Mouse (Mus musculus): ENCODE measurements around the gene Ubn1.

Gene Ubn1

DNA sequence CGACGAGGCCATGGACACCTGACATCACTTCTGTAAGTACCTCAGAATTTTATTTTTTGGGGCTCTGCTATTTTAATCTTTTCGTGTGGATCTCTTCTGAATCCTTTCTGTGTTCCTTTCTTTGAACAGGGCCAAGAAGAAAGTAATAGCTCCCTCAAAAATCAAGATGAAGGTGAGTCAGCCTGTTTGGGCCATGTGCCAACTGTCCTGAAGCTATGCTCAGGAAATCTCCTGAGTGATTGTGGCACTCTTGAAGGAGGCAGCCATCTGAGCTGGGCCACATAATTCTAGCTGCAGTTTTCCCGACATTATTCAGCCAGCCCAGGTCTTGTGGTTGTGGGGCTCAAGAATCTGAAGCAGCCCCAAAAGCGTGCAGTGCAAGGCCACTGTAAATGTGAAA, 24.5 kb downstream of the Ubn1 start:
- no peak for DNase-seq

DNA sequence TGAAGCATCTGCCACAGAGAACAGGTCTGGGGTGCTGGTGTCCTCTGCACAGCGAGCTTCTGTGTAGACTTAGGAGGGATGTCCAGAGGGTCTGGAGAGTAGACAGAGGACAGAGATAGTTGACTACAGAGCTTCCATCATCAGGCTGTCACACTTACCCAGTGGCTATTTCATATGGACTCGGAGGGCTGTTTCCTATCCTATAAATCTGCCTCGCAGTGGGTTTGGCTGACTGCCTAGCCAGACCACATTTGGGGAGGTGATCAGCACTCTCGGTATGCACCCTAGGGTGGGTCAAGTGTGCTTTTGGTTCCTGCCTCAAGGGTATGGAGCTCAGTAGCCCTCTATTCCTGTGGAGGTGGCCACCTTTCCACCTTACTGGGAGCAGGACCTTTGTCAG, 35.3 kb downstream of the Ubn1 start:
- DNase-seq, result no peak

DNA sequence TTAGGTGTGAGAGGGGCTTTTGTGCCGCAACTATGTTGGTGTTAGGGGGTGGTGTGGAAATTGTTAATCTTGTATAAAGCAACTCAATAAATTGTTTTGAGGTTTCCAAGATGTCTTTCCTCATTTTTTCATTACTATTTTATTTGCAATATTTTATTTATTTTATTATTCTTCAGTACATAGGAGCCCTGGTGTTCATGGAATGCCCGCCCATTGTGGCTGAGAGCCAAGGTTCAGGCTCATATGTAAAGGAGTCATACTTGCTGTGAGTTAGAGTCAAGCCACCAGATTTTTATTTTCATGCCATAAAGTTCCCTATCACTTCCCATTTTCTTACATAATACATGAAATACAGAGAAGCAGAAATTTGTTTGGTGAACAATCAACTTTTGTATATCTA, 36.3 kb downstream of the Ubn1 start:
- DNase-seq, result no peak

DNA sequence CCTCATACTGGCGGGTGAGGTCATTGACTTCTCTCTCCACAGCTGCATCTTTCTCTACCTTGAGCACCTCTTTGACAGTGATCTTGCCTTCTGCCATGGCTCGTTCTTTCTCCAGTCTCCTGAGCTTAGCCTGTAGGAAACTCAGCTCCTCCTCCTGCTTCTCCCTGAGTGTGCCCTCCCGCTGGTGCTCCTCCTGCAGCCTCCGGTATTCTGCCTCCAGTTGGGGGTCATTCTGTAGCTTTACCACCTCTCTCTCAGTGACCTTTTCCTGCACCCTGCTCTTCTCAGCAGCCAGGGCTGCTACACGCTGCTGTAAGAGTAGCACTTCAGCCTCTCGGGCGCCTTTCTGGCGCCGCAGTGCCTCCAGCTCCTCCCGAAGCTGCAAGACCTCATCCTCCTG, 39.2 kb downstream of the Ubn1 start:
- DNase-seq, result no peak

DNA sequence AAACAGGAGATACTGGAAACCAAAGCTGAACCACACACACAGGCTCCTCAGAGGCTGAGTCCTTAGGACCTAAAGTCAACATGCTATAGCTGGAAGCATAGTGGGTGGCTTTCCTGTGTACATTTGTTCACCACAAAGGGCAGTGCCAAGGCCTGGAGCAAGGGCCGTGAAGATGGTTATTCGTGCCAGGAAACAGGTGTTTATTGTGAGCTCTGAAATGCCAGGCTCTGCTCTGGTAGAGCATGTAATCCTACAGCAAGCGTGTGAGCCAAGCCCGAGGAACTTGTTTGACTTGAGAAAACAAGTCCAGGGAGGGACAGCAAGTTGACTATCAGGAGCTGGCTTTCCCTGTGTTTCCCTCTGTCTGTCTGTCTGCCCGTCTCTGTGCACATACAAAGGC, 43.4 kb downstream of the Ubn1 start:
- no peak for DNase-seq

DNA sequence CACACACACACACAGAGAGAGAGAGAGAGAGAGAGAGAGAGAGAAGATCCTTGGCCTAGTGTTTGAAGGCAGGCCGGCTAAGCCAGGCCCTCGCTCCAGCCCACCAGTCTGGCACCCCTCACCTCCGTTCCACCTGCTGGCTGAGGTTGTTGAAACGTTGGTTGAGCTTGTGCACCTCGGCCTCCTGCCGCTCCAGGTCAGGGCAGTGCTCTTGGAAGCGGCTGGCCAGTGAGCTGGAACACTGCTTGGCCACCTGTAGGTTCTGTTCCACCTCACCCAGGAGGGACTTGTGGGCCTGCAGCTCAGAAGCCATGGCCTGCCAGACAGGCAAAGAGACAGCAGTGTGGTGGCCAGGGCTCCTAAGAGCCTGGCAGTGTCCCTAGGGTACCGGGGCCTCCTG, 46.6 kb downstream of the Ubn1 start:
- no peak for DNase-seq

DNA sequence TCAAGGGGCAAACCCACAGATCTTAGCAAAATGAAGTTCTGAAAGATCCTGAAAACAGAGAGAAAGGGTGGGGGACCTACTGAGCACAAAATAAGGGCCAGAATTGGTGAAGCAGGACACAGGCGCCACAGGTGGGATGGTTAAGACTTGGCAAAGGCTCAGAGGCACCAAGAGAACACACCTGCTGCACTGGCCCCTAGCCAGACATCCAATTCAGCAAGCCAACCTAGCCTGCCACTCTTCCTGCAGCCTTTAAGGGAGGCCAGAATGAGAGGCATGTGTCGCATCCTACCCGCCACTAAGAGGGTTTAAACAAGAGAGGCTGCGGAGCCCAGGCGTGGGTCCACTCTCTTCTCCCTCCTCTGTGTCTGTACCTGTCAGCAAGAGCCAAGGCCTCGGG, 51.1 kb downstream of the Ubn1 start:
- no peak for DNase-seq

DNA sequence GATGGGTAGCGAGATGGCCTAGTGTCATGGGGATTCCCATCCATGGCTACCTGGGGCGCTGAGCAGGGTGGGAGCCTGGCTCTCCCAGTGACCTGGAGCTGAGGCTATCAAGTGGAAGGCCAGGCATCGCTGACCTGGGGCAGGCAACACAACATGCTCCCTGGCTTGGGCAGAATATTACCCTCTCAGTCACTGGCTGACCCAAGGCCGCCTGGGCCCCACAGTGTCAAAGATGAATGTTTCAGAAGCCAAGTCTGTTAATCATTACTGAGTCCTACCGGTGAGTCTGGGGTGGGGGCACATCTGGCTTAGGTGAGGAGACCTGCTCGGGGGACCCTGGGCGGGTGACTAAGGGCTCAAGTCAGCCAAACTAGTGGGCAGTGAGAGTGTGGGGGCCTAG, 60.0 kb downstream of the Ubn1 start:
- DNase-seq, result no peak

DNA sequence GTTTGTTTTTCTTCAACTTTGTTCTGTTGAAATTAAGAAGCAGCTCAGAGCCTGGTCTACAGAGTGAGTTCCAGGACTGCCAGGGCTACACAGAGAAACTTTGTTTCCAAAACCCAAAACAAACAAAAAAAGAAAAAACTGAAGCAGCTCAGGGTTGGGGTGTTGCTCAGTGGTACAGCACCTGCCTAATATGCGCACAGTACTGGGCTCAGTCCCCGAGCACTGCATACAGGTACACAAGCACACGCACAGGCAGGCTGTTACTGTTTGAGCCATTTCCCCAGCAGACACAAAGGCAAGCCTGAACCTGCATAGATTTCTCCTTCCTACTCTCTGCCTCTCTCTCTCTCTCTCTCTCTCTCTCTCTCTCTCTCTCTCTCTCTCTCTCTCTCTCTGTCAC, 61.2 kb downstream of the Ubn1 start:
- DNase-seq, result no peak

DNA sequence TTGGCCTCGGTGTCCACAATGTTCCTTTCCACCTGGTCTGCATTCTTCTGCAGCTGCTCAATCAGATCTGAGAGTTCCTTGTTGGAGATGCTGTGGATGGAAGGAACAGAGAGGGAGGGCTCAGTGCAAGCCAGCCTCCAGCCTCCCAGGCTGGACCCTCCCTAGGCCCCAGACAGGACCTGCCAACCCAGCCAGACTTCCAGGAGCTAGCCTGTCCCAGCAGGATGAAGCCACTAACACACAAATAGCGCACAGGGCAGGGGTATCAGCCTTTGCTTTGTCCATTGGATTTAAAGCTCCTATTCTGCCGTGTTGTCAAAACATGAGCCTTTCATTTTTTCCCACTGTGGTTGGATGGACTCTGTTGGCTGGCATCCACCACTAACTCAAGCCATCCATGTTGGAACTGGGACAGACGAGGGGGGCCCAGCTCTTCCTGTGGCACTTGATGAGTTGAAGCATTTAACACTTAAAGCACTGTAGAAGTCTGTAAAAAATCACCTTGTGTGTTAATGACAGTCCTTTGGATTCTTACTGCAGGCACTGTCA, 63.2 kb downstream of the Ubn1 start:
- no peak for DNase-seq

DNA sequence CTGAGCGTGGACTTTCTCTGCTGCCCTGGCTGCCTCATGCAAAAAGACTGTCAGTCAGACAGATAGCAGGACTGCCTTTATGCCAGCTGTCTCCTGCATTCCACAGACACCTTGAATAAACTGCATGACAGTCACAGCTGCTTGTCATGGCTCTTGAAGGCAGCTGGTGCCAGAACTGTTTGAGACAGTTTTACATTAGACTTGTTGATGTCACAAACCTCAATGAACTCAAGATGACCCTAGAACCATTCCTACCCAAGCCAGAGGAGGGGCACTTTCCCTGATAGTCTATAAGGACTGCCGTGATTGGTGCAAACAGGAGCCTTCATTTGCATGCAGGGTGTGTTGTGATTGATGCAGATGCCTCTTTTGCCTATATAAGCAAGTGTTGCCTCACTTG, 63.7 kb downstream of the Ubn1 start:
- no peak for DNase-seq

DNA sequence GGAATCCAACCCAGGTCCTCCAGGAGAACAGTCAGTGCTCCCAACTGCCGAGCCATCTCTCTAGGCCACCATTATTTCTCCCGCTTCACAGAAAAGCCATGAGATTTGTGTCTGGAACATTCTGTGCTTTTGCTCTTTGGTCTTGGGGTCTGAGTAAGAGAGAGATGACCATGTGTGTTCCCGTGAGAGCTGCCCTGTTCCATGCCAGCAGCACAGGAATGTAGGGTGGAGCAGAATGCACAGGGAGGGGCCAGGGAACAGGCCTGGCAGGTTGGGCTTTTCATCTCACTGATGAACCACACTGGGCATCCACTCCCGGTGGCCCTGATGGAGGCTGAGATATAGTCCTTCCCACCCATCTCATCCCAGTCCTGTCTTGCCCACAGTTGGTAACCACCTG, 69.5 kb downstream of the Ubn1 start:
- DNase-seq, result no peak

DNA sequence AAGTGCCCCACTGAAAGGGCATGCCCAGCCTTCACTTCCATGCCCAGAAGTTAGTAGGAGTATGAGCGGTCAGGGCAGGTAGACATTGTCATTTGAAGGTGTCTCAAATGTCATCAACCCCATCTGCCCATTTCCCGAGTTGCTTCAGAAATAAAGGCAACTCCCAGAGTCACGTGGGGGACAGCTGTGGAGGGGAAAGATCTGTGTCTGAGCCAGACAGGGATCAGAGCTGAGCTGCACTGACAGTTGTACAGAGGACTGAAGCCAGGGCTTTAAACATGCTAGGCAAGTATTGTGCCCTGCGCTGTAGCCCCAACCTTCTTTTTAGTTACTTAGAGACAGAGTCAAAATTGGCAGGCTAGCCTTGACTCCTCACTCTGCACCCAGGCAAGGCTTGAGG, 70.0 kb downstream of the Ubn1 start:
- no peak for DNase-seq

DNA sequence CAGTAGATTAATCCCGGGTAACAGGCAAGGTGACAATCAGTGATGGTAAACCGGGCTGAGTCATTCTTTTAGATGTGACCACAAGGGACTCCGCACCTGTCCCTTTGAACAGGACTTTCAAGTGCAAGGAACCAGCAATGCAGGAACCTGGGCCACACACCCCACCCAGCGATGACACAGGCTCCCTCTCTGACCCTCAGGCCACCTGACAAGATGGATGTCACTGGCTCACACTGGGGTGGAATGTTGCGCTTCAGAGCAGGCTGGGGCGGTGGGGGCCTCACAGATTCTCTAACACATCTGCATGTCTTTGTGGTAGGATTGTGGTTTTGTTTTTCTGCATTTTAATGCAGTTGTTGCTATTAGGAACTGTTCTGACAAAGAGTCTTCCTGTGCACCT, 73.6 kb downstream of the Ubn1 start:
- DNase-seq, result no peak

DNA sequence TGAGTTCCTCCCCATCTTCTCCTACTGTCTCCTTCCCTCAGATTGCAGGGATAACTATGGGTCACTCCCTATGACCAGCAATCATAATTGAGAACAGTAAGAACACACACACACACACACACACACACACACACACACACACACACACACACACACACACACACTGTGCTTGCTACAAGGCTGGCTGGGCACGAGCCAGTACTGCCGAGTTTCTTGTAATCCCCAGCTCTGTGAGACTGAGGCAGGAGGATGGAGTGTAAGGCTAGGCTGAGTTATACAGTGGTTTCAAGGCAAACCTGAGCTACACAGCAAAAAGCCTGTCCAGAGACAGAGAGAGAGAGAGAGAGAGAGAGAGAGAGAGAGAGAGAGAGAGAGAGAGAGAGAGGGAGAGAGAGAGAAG, 80.3 kb downstream of the Ubn1 start:
- DNase-seq, result no peak

DNA sequence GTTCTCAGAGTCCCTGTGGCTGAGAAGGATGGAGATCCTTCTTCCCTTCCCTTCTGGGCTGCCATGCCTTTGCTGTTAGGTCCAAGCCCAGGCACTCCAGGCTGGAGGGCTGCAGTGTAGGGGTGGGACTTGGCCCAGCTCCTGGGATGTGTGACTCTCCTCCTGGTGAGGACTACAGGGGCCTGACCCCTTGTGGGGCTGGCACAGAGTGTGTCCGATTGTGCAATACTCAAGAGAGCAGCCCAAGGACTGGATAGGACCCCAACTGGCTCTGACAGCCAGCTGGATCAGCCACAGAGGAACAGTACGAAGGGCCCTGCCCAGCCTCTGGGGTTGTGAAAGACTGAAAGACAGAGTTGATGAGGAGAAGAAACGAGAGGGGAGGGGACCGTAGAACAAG, 80.9 kb downstream of the Ubn1 start:
- DNase-seq, result no peak

DNA sequence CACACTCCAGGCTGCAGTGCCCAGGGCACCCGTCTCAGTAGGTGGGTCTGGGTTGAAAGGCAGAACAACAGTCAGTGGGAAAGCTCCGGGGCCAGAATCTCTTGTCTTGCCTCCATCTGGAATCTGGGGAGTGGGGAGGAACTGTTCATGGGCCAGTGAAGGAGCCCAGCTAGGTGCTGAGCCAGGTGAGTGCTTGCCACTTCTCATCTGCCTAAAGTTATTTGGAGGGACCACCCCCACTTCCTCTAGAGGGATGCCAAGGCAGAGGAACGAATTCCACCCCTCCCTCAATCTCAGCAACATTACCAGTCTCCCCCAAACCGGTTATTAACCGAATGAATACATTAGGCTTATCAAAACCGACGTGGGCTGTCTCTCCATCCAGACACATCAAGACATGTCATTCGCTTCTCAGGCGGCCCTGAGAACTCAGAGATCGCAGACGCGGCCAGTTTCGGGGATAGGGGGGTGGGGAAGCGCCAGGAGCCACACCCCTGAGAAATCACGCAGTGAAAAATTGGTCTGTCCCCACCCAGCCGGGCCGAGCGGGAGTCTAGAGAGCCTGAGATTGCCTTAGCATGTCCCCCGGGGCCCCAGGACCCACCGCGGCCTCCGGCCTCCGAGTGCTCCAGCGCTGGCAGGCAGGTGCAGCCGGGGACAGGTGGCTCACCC, 81.5 kb downstream of the Ubn1 start:
- DNase-seq, result no peak

DNA sequence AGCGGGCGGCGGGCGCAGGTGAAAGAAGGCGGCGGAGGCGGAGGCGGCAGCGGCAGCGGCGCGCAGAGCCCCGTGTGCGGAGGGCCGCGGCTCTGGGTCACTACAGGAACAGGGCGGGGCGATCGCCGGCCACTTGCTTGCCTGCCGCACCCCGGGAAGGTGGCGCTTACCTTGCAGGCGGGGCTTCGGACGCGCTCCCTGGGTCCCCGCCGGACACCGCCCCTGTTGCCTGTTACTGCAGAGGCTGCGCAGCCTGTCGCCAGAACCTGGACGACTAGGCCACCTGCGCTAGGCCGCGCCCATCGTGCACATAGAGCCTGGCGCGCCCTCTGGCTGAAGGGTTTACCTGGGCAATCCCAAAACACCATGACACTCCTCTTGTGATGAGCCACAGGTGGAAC, 82.5 kb downstream of the Ubn1 start, which contains the start of gene Ppl:
TSS of gene Ppl (minus strand) at position 21 of the 401 bp plus-strand sequence.
- no peak for DNase-seq

DNA sequence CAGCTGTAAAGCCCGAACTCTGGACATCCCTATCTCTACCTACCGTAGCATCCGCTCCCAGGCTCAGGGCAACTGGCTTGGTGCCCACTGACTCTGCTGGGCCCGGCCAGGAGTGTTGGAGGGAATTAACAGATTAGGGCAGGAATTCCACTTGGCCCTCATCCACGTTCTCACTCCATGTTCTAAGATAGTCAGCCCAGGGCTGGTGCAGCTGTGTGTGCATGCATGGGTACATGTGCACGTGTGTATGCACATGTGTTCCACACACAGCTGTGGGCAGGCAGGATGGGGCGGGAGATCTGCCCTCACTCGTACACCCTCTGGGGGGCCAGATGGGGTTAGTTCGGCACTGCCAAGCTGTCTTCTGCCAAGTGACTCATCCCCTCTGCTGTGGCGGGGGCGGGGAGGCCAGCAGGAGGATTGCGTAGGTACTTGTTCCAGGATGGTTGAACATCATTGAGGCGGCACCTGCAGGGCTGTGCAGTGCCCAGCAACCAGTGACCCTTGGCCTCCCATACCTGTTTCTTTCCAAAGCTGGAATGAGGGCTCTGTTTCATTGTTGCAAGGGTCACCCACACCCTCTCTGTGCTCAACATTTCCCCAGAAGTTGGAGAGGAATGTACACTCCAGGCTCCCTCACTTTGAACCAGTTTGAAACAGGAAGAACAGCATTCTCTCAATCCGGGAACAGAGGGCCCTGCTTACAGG, 84.9 kb downstream of the Ubn1 start:
- no peak for DNase-seq

DNA sequence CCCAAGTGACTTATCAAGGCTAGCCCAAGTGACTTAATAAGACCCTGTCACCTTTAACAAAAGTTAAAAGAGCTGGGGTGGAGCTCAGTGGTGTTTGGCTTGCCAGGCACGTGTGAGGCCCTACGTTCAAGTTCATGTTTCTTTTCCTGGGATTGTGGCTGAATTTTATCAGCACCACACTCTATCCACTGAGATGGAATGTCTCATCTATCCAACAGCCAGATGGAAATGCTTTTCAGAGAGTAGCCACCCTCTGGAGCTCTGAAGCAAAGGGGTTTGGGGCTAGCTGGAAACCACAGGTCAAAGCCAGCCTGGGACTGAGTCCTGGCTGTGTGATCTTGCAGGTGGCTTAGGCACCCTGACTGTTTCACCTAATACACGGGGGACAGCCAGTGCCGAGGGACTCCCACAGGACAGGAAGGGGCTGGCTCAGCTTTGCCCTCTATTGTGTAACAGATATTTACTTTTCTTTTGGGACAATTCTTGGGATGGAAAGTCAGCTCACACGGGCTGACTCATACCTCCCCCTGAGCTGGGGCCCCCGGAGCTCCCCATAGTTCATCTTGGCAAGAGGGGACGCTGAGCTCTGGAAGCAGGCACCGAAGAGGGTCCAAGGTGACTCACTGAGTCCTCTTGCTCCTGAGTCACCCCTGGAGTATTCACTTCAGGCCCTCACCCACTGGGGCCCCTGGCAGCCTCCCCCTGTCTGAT, 85.8 kb downstream of the Ubn1 start:
- DNase-seq, result no peak
